Mouse (Mus musculus) layer of hippocampus, adult 2 months (tissue): Measurements from ENCODE around the gene B3gnt9. TPM values are rescaled to one million over a fixed set of nuclear protein-coding genes. Genes with fewer than 3 reads are reported as not detected.
"Not testable (repeated sequence)": the region's sequence is repeated elsewhere in the genome, so short reads cannot be mapped to it uniquely, and the experiment has no call there.

Experiments used
- DNase-seq, 2 experiments: peaks; one replicate each; pipeline ENCODE4 v3.0.0; 2022; ENCODE audit warnings: low spot score in 2 of 2
- H3K27ac ChIP-seq: fragments of 200-600 bp; 2 replicates; pipeline ENCODE4 v1.8.1; 2022
- H3K4me3 ChIP-seq: fragments of 200-600 bp; 2 replicates; pipeline ENCODE4 v1.8.1; 2022; ENCODE audit warnings: mild to moderate bottlenecking
- CTCF ChIP-seq: fragments of 200-600 bp; conservative IDR thresholded peaks from 2 replicates; pipeline ENCODE4 v1.8.1; 2022; ENCODE audit warnings: antibody characterized with exemption, mild to moderate bottlenecking, moderate library complexity
- total RNA-seq, 2 experiments: library from RNA; stranded (reverse); gene quantifications; 2 replicates each; pipeline ENCODE4 v1.2.3; 2021

The B3gnt9 gene
- total RNA-seq, 2 experiments from 2014 or later = 2.9 TPM

DNA sequence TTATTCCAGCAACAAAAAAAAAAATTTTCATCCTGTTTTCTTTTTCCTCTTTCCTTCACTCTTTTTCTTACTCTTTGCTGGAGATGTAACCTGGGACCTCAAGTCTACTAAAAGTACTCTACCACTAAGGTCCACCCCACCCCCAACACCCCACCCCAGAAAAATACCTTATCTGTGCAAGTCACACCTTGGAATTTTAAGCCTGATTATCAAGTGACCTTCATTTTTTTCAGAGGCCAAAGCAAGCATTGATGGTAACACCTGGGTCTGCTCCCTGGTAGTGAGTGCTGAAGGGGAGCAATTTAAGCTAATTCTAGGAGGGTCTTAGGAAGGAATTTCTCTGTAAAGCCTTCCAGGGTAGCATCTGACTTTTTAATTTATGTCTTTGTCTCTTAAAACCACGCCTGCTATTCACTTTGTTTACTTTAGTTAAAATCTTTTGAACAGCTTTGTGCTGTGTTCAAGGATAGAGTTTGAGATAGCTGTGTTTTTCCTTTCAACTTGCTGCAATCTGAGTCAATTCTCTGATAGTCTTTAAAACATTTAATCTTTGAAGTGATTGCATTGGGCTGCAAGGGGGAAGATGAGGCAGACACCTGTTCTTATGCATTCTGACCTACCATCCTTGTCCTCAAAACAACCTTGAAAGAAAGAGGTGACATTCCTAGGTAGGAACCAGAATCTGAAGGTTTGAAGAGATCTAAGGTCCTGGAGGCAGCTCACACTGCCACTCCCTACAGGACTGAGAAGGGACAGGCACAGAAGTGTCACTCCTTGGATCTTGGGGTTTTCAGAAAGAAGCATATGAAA, 21.6 kb downstream of the B3gnt9 start:
- no peak for TF ChIP-seq CTCF
- no peak overlapping the region for H3K4me3 ChIP-seq
- H3K27ac ChIP-seq = no peak overlapping the region
- no peak for DNase-seq

DNA sequence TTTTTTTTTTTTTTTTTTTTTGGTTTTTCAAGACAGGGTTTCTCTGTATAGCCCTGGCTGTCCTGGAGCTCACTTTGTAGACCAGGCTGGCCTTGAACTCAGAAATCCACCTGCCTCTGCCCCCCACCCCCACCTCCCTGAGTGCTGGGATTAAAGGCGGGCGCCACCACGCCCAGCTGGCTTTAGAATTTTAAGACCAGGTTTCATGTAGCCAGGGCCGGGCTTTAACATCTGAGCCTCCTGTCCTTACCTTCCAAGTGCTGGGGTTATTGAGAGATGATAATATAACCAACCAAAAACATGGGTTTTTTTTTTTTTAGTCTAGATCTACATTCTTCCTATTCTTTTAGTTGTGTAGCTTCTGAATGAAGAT, 22.6 kb downstream of the B3gnt9 start:
- not testable (repeated sequence) for DNase-seq, H3K27ac ChIP-seq, H3K4me3 ChIP-seq

DNA sequence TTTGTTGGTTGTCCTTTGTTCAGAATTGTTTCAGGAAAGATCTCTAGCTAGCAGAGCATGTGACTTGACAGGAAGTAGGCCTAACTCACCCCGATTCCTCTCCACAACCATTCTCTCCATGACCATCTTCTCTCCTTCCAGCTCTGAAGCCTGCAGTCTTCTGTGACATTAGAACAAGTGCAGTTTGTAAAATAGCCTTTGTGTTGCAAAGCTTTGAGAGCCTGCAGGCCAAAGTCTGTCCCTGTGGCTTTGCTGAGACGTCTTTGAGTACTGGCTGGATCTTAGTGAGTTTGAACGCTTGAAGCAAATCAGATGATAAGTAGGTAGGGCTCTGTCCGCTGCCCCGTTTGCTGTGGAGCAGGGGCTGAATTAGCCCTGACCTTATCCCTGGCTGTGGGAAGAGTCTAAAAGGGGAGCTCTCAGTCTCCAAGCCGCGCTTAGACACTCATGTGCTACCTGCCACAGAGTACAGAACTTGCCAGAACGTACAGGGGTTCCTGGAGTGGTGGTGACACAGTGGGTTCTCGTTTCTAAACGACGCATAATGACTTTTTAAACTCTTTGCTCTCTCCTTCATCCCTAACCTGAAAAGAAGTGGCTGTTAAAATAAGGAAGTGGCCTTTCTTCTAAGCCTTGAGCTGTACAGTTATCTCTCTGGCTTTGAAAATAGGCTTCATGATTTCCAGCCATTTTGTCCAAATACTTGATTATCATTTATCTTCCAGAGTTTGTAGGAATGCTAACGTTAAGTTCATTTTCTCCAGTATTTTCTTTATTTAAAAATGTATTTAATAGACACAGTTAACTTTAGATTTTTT, 23.2 kb downstream of the B3gnt9 start:
- Histone ChIP-seq H3K27ac (no peak overlapping the region), H3K4me3 (no peak overlapping the region)
- no peak for TF ChIP-seq CTCF
- DNase-seq = no peak

DNA sequence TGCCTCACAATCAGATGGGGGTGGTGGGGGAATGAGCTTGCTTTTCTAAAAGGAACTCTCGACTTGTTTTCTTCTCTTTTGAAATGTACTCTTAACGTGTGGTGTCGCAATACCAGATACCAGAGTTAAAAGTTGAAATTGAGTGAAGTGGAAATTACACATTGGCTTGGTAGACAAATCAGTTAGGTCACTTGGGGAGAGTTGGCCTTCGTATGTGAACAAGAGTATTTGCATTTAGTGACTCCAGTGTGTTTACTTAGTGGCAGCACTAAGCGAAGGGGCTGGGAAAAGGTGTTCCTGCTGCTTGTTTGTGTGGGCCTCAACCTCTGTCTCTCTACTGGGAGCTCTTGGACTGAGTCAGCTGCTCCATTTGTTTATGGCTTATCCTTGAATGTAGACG, 29.0 kb downstream of the B3gnt9 start:
- no peak for TF ChIP-seq CTCF
- peak overlapping the region; percentile 93 for H3K4me3 ChIP-seq
- no peak overlapping the region for H3K27ac ChIP-seq
- no peak for DNase-seq

DNA sequence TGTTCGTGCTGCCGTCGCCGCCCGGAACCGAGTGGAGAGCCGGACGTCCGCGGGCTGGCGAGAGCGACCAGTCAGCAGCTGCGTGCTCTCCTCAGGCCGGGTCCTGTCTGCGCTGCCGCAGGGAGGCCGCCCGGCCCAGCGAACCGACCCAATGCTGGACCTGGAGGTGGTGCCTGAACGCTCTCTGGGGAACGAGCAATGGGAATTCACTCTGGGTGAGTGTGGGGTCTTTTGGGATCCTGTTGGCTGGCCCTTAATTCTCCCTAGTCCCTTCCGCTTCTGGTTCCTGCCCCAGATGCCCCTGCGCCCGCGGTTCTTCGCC, 29.7 kb downstream of the B3gnt9 start:
- no peak for DNase-seq
- TF ChIP-seq CTCF = no peak
- peak overlapping the region; percentile 90 for H3K27ac ChIP-seq
- H3K4me3 ChIP-seq = peak overlapping the region; percentile 93

DNA sequence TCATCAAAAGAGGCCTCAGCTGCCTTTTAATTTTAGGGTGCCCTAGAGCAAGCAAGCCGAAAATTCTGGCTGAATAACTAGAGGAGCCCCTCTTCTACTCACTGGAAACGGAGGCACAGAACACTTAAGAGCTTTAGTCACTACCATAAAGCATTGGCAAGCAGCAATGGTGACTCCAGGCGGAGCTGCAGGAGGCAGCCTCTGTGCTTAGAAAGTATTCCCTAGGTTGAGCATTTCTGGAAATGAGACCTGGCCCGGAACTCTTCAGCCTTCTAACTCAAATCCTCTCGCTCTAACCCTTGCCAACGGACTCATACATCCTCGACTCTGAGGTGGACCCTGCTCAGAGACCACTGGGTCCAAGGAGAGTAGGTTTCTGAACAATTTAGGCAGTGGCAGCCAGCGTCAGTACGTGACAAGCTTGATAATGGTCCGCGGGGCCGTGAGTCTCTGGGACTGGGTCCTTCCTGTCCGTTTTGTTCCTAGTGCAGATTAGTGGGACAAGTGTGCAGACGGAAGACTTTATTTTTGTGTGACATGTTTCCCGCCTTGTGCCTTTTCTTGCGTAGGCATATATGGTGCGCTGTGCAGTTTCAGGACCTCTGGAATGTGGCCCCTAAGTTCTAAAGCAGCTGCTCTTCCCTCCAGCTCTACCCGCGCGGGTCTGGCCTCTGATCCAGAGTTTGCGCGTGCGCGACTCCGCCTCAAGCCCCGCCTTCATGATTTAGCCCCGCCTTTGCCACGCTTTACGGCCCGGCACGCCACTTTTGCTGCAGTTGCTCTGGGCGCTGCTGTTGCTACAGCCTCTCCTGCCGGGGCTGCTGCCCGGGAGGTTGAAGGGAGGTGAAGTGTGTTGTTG, 30.3 kb downstream of the B3gnt9 start, which contains the start of gene D230025D16Rik:
D230025D16Rik (plus strand) TSS at position 733 of the 859 bp plus-strand sequence.
- TF ChIP-seq CTCF = no peak
- DNase-seq = peak; percentile 94 to 98
- Histone ChIP-seq H3K4me3 (peak within 1 kb of the TSS; percentile 93), H3K27ac (peak within 1 kb of the TSS; percentile 90)

DNA sequence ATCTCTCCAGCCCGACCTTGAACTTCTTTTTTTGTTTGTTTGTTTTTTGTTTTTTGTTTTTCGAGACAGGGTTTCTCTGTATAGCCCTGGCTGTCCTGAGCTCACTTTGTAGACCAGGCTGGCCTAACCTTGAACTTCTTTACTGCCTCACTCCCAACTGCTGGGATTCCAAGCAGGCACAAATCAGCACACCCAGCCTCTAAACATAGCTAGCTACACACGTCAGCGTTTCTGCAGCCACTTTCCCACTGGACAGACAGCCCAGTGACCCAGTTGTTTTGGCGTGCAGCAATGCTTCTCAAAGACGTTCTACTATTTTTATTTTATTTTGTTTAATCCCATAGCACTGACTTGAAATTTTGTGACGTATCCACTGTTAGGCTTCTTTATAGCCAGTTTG, 31.1 kb downstream of the B3gnt9 start:
- no peak for DNase-seq
- peak overlapping the region; percentile 90 for H3K27ac ChIP-seq
- H3K4me3 ChIP-seq = no peak overlapping the region
- TF ChIP-seq CTCF = no peak

DNA sequence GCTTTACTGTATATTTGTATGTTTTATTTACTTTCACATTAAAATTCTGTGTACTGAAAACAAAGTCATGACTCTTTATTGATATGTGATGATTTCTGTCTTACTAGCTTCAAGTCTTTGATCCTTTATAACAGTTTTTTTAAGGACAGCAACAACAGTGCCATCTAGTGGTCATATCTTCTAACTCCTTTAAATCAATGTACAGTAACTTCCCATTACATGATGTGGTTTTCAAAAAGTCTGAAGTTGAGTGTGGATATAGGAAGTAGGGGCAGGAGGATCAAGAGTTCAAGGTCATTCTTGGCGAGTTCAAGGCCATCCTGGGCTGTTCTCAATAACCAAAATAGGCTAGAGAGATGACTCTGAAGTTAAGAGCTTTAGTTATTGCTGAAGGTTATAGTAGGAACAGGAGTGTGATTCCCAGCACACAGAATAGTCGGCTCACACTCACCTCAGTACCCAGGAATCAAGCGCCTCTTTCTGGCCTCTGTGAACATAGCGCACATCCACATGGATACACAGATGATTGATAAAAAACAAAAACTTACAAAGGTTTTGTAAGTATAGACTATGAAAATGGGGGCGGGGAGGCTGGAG, 36.9 kb downstream of the B3gnt9 start:
- Histone ChIP-seq H3K4me3 (no peak overlapping the region), H3K27ac (no peak overlapping the region)
- peak; percentile 25 to 34 for DNase-seq
- peak; percentile 92 for TF ChIP-seq CTCF

DNA sequence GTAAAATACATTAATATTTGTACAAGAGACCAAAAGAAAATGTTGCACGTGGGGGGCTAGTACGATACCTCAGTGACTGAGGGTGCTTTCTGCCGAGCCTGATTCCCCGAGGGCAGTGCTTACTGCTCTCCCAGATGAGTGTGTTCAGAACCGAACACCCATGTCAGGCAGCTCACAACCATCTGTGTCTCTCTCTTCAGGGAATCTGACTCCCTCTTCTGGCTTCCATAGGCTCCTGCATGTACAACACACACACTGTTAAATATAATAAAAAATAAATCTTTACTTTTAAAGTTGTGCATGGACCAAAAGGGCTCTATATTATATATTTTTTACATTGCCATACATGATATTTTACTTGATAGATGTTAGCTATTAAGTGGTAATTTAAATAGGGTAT, 40.8 kb downstream of the B3gnt9 start:
- Histone ChIP-seq H3K4me3 (no peak overlapping the region), H3K27ac (no peak overlapping the region)
- no peak for DNase-seq
- TF ChIP-seq CTCF = peak; percentile 44

DNA sequence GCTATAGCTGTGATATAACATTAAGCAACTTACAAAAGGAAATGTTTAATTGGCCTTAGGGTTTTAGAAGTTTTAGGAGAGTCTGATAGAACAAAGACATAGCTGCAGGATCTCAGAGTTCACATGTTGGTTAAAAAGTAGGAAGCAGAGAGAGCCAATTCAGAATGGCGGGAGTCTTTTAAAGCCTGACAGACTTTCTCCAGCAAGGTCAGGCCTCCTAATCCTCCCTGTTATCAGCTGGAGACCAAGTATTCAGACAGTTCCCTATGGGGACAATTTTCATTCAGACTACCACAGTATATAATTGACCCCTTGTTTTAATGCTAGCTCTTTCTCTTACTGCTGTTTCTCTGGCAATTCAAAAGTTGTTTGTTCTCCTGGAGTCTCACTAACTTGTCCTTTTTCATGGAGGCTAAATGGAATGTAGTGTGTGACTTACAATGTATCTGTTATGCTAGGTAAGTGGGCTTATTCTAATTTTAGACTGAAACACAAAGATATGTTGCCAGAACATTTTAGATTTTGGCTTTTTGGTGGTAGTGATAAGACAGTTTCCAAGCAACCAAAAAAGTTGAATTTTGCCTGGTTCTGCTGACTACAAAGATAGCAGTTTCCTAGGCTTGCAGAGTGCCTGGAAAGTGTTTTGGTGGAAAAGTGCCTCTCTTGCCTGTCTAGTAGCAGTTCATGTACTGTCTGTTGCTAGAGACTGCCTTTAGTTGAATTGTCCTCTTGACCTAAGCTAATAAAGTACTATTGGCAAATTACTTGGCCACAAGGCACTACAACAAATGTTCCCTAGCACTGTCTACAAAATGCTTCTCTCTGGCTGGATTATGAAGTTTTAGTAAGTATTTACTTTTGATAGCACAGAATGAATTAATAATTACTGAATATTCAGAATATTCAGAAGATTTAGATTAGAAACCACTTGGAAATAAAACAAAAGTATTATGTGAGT, 45.5 kb downstream of the B3gnt9 start:
- no peak for TF ChIP-seq CTCF
- H3K27ac ChIP-seq = 0 out of 2 replicates have a peak overlapping the region, but pooled peaks have one; percentile 8
- no peak for DNase-seq
- H3K4me3 ChIP-seq = no peak overlapping the region

DNA sequence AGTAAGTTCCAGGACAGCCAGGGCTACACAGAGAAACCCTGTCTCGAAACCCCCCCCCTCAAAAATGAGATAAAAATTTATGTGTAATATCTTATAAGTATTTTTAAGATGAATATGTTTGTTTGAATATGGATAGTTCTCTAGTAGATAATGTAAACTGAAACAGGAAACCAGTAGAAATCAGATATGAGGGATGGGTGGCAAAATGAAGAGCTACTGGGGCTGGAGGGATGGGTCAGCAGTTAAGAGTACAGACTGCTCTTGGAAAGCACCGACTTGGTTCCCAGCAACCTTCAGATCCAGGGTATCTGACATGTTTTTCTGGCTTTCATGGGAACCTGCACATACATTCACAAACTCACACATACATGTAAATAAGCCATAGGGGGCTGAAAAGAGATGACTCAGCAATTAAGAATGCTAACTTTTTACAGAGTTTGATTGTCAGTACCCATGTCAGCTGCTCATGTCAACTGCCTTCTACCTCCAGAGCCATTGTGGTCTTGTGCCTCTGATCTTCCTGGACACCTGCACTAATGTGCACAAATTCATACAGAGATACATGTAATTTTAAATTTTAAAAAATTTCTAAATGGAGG, 47.2 kb downstream of the B3gnt9 start:
- no peak for DNase-seq
- TF ChIP-seq CTCF = no peak
- Histone ChIP-seq H3K27ac (no peak overlapping the region), H3K4me3 (no peak overlapping the region)
